Mouse (Mus musculus): ENCODE results near the gene Dlg2. TPM values are rescaled to one million over a fixed set of nuclear protein-coding genes. Genes with fewer than 3 reads are reported as not detected.

Gene Dlg2
- polyA plus RNA-seq, 1 experiment: 2.1 TPM

GRCm38 (mm10) chr7:91897509-91897908 lies 1421.0 kb downstream of the Dlg2 start:
- no peak for DNase-seq (ENCODE audit: low spot score)

GRCm38 (mm10) chr7:91902503-91902902 lies 1426.0 kb downstream of the Dlg2 start:
- DNase-seq (ENCODE audit: low spot score): no peak

GRCm38 (mm10) chr7:91916809-91917208 lies 1440.3 kb downstream of the Dlg2 start:
- DNase-seq (ENCODE audit: low spot score): no peak

GRCm38 (mm10) chr7:91919099-91919498 lies 1442.6 kb downstream of the Dlg2 start:
- DNase-seq (ENCODE audit: low spot score): no peak

GRCm38 (mm10) chr7:91919738-91920137 lies 1443.3 kb downstream of the Dlg2 start:
- DNase-seq (ENCODE audit: low spot score): no peak

GRCm38 (mm10) chr7:91934881-91935597 lies 1458.6 kb downstream of the Dlg2 start:
- DNase-seq (ENCODE audit: low spot score): no peak

GRCm38 (mm10) chr7:91936193-91936592 lies 1459.7 kb downstream of the Dlg2 start:
- no peak for DNase-seq (ENCODE audit: low spot score)

GRCm38 (mm10) chr7:91943224-91943623 lies 1466.8 kb downstream of the Dlg2 start:
- DNase-seq (ENCODE audit: low spot score): no peak

GRCm38 (mm10) chr7:91955584-91955983 lies 1479.1 kb downstream of the Dlg2 start:
- DNase-seq (ENCODE audit: low spot score): no peak

- no peak for DNase-seq (ENCODE audit: low spot score)
Measured at GRCm38 (mm10) chr7:91962956-91963355, 1486.5 kb downstream of the Dlg2 start.

- no peak for DNase-seq (ENCODE audit: low spot score)
Measured at GRCm38 (mm10) chr7:91972970-91973369, 1496.5 kb downstream of the Dlg2 start.

- no peak for DNase-seq (ENCODE audit: low spot score)
Measured at GRCm38 (mm10) chr7:92003769-92004455, 1527.4 kb downstream of the Dlg2 start.

- DNase-seq (ENCODE audit: low spot score): no peak
Measured at GRCm38 (mm10) chr7:92005681-92006425, 1529.4 kb downstream of the Dlg2 start.

GRCm38 (mm10) chr7:92008702-92009101 lies 1532.2 kb downstream of the Dlg2 start:
- DNase-seq (ENCODE audit: low spot score): no peak

GRCm38 (mm10) chr7:92024928-92025327 lies 1548.5 kb downstream of the Dlg2 start:
- no peak for DNase-seq (ENCODE audit: low spot score)

GRCm38 (mm10) chr7:92025465-92026056 lies 1549.1 kb downstream of the Dlg2 start:
- DNase-seq (ENCODE audit: low spot score): no peak

- DNase-seq (ENCODE audit: low spot score): peak; percentile 20
Measured at GRCm38 (mm10) chr7:92027049-92027448, 1550.6 kb downstream of the Dlg2 start.

GRCm38 (mm10) chr7:92034256-92034655 lies 1557.8 kb downstream of the Dlg2 start:
- no peak for DNase-seq (ENCODE audit: low spot score)

- no peak for DNase-seq (ENCODE audit: low spot score)
Measured at GRCm38 (mm10) chr7:92040187-92040586, 1563.7 kb downstream of the Dlg2 start.

- DNase-seq (ENCODE audit: low spot score): no peak
Measured at GRCm38 (mm10) chr7:92040785-92041411, 1564.4 kb downstream of the Dlg2 start.

GRCm38 (mm10) chr7:92044966-92045365 lies 1568.5 kb downstream of the Dlg2 start:
- no peak for DNase-seq (ENCODE audit: low spot score)

GRCm38 (mm10) chr7:92047271-92047670 lies 1570.8 kb downstream of the Dlg2 start:
- DNase-seq (ENCODE audit: low spot score): no peak

All from urinary bladder, adult 2 months (tissue).